Mouse (Mus musculus) heart, postnatal 36 days (tissue): Measurements from ENCODE around the gene Il34. TPM values are rescaled to one million over a fixed set of nuclear protein-coding genes. Genes with fewer than 3 reads are reported as not detected.

Source experiments
- DNase-seq, 2 experiments: peaks; one replicate each; pipeline ENCODE4 v3.0.0; 2021 to 2022
- intact Hi-C: fragments of 180-260 bp; cut with DNase I; formaldehyde crosslinking; loops from one replicate; pipeline ENCODE4 v1.15.1; 2025
- total RNA-seq, 2 experiments: library from RNA; stranded (reverse); gene quantifications; 2 replicates each; pipeline ENCODE4 v1.2.3; 2021

Il34 gene
- total RNA-seq, 2 experiments from 2014 or later: 4.3 to 6.9 TPM

DNA sequence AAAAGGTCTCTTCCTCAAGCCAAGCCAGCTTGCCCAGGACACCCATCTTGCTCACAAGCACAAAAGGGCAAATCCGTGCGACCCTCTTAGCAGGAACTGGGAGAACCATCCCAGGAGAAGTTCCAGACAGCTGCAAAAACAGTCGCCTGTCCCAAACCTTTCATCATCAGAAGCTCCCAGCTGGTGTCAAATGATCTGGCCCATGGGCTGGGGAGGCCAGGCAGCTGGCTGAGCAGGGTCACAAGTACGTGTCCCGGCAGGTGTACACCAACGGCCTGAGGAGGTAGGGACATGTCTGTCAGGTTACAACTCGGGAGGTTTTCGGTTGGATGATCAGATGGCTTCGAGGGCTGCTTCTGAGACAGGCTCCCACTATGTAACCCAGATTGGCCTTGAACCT, 59.1 kb downstream of the Il34 start:
- intact Hi-C loops: loop anchor here (5.0 kb wide), 1 partner anchor 346 kb away; the partner anchor contains the start of genes Clec18a and Pdpr
- DNase-seq: no peak

DNA sequence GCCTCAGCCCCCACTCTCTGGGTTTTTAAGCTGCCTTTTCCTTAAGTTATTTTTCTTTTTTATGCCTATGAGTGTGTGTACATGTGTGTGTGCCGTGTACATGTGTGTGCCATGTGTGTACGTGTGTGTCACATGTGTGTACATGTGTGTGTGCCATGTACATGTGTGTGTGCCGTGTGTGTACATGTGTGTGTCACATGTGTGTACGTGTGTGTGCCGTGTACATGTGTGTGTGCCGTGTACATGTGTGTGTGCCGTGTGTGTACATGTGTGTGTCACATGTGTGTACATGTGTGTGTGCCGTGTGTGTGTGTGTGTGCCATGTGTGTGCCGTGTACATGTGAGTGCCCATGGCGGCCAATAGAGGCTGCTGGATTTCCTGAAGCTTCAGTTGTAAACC, 60.6 kb downstream of the Il34 start:
- intact Hi-C loops: loop anchor here (5.0 kb wide), 1 partner anchor 347 kb away; the partner anchor contains the start of genes Clec18a and Pdpr
- DNase-seq: no peak

DNA sequence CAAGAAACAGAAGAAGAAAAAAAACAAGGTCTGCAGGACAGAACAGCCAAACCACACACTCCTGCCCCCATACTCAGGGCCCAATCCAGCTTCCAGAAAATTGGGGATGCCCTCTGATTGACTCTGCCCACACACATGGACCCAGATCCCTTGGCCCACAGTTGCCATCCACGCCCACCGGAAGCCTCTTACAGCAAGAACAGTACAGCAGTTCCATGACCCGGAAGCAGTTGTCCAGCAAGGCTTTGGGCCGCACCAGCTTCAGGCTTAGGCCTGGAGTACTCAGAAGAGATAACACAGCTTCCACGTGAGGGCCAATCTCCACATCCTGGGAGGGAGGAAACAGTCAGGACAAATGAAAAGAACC, 63.3 kb downstream of the Il34 start:
- intact Hi-C loops: no loop called here
- no peak for DNase-seq

DNA sequence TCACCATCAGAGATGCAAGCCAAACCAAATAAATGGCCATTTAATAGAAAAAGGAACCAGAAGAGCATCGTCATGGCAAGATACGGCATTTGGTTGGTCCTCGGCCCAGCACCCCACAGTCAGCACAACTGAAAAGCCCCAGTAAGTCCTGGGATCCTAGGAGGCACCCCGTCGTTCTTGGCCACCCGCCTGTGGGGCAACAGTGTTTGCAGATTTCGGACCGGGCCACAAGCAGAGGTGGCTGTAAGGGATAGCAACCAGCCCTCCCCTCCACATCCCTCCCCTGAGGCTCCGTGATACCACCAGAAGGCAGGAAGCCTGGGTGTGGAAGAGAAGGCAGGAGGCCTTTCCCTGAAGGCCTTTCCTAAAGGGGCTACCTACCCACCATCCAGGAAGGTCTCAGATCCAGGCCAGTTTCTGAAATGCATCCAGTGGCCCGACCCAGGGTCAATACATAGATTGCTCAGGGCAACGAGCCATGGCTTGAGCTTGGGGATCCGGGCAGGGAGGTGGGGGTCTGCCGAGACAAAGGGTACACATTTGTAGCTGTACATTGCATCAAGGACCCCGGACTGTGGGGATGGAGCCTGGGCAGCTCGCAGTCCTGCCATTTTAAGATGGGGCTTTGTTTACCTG, 63.8 kb downstream of the Il34 start:
- no peak for DNase-seq
- intact Hi-C loops: no loop called here

DNA sequence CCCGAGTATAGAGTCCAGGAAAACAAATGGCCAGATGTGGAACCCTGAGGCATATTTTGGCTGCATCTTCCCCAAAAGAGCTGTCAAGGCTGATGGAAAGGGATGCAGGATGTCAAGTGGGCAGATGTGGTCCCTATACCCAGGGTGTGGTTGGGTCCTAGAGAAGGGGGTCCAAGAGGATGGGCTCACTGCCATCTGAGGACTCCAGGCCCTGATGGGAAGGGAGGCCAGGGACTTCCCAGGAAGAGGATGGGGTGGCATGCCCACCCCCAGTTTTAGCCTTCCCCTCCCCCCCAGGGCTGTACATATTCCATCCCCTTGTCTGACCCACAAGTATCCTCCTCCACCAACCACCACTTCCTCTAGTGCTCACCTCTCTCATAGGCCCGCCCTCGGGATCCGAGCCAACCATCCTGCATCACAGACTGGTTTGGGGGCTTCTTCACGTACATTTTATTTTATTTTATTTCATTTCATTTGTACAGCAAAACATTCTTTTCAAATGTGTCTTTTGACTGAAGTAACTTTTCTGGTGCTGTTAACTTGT, 65.0 kb downstream of the Il34 start:
- intact Hi-C loops: no loop called here
- no peak for DNase-seq

DNA sequence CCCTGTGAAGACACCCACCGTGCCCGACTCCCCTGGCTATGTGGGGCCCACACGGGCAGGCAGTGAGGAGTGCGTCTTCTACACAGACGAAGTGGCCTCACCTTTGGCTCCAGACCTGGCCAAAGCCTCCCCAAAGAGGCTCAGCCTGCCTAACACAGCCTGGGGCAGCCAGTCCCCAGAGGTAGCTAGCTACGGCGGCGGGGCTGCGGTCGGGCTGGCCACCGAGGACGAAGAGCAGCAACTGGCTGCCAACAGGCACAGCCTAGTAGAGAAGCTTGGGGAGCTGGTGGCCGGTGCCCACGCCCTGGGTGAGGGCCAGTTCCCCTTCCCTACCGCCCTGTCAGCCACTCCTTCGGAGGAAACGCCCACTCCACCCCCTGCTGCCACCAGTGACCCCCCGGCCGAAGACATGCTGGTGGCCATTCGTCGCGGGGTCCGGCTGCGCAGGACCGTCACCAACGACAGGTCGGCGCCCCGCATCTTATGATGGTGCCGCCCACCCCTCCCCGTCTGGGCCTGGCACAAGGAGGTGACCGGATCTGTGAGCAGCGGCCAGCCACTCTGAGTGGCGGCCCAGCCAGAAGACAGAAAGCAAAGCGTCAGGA, 67.0 kb downstream of the Il34 start:
- intact Hi-C loops: no loop called here
- no peak for DNase-seq

DNA sequence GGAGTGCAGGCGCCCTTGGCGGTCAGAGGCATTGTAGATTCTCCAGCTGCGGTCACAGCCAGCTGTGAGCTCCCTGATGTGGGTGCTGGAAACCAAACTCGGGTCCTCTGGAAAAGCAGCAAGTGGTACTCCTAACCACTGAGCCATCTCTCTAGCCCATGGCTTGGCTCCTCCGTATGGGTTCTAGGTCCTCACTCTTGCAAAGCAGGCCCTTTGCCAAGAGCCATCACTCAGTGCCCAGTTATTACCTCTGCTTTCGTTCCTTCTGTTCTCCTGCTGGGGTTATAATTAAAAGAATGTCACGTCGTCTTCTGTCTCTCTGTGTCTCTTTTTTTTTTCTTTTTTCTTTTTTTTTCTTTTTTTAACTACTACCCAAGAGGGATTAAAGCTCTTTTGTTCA, 72.7 kb downstream of the Il34 start:
- intact Hi-C loops: no loop called here
- no peak for DNase-seq

DNA sequence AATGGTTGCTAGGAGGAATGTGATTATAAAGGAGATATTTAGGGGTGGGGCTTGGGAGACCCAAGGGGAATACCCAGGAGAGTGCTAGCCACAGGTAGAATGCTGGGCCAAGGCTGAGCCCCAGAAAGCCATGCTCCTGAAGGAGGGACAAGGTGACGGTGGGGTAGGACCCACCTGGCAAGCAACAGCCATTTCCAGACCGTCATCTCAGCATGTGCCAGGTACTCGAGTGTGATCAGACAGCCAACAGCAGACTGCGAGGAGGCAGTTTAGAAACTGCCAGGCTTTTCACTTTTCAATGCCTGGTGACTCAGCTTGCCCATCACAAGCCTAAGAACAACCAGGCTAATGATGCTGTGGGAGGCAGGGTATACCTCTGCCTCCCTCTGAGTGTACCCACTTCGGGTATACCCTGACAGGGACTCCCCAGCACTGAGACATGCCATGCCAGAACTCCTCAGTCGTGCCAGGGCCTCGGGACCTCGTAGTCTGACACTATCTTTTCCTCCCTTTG, 74.3 kb downstream of the Il34 start:
- intact Hi-C loops: no loop called here
- DNase-seq: no peak

DNA sequence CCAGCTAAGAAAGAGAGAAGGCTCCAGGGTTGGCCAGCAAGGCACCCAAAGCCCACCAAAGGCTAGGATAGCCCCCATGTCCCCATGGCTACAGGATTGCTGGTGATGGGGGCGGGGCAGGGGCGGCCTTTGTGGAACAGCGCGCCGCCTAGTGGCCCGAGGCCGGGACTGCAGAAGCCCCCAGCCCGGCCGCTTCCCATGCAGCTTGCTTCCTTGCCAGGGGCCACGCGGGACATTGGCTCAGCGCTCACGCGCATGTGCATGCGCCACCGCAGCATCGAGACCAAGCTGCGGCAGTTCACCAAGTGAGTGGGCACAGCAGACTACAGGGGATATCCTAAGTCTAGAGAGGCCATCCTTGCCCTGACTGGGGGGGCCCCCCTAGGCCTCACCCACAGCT, 78.8 kb downstream of the Il34 start:
- DNase-seq: peak; percentile 71 to 76
- intact Hi-C loops: loop anchor here (1.0 kb wide), 1 partner anchor 81 kb away; no protein-coding TSS in a partner anchor

DNA sequence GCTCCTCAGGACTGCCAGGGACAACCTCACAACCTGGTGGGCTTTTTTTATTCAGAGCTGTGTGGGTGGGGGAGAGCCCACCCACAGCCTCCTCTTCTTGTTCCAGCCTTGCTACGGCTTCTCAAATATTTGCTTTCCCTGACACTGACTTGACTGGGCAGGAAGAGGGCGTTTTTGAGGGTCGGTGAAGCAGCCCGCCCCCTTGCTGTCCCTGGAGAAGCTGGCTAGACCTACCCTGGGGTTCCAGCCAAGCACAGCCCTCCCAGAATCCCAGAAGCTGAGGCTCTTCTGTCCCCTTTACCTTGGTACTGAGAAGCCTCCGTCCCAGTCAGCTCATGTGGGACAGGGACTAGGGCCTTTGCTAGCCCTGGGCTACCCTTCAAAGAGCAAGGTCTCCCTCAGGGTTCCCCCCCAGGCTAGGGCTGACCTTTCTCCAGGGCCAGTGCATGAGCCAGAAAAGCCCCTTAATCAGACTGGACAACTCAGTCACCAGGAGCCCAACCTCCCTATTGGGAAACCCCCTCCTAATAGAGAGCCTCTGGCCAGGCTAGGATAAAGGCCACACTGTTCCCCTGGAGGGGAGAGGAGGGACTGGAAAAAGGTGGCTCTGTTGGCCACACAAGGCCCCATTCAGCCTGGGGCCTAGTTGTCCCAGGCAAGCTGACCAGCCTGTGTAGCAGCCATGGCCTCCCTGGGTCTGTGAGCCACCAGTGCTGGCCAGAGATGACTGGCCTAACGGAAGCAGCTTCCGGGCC, 80.5 kb downstream of the Il34 start:
- intact Hi-C loops: no loop called here
- no peak for DNase-seq

DNA sequence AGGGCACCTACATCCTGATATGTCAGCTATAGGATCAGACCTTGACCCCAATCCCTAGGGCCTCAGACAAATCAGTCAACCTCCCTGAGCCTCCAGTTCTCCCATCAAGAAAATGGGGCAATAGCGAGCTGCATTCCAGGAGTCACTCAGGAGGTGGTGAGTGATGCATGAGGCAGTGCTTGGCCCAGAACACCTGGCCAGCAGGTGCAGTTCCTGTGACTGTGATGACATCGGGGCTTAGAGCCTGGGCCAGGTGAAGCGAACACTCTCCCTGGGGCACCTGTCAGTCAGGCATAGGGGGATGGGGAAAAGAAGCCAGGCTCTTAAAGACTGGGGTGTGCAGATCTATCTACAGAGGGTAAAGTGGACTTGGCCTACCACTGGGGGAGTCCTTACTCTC, 81.2 kb downstream of the Il34 start:
- intact Hi-C loops: no loop called here
- DNase-seq: no peak

DNA sequence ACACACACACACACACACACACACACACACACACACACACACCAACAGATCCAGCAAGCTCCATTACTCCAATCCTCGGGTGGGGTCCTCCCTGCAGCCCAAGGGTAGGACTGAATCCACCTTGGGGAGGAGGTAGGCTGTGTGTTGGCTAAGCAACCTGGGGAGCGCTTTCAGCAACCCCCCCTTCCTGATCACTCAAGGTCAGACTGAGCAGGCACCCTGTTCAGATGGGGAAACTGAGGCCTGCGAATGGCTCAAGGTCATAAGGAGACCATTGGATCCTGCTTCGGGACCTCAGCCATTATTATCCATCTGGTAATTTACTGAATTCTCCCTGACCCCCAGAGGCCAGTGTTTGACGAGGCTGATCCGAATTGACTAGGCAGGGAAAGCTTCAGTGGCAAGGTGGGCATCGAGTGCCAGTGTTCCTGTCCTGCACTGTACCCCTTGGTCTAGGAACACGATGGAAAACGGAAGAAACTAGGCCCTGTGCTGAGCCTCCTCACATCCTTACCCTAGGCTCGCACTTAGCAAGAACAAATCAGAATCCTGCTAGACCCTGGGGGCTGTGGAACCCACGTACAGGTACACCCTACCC, 83.2 kb downstream of the Il34 start:
- no peak for DNase-seq
- intact Hi-C loops: loop anchor here (2.0 kb wide), 1 partner anchor 52 kb away; no protein-coding TSS in a partner anchor

DNA sequence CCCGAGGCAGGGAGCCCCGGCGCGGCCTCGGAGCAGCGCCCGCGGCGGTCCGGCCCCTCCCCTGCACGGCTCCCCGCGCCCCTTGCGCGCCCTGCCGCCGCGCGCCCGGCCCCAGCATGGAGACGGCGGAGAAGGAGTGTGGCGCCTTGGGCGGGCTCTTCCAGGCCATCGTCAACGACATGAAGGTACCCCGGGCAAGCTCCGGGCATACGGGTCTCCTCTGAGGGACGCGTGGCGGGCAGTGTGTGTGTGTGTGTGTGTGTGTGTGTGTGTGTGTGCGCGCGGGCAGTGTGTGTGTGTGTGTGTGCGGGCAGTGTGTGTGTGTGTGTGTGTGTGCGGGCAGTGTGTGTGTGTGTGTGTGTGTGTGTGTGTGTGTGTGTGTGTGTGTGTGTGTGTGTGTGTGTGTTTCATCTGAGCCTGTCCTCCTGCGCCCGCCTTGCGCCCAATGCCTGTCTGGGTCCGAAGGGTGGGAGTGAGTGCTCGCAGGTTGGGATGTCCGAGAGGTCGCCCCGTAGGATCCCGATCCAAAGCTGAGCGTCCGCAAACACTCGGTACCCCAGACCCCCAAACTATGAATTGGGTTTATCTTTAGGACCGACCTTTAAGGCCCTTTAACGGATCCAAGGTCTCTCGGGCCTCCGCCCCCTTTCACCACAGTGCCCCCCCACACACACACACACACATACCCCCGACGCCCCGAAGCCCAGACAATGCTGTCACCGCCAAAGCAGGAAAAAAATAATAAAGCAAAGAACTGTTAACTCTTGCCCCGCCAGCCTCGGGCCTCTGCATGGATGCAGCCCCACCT, 83.9 kb downstream of the Il34 start:
- intact Hi-C loops: loop anchor here (2.0 kb wide), 1 partner anchor 51 kb away; no protein-coding TSS in a partner anchor
- DNase-seq: peak; percentile 44 to 72

DNA sequence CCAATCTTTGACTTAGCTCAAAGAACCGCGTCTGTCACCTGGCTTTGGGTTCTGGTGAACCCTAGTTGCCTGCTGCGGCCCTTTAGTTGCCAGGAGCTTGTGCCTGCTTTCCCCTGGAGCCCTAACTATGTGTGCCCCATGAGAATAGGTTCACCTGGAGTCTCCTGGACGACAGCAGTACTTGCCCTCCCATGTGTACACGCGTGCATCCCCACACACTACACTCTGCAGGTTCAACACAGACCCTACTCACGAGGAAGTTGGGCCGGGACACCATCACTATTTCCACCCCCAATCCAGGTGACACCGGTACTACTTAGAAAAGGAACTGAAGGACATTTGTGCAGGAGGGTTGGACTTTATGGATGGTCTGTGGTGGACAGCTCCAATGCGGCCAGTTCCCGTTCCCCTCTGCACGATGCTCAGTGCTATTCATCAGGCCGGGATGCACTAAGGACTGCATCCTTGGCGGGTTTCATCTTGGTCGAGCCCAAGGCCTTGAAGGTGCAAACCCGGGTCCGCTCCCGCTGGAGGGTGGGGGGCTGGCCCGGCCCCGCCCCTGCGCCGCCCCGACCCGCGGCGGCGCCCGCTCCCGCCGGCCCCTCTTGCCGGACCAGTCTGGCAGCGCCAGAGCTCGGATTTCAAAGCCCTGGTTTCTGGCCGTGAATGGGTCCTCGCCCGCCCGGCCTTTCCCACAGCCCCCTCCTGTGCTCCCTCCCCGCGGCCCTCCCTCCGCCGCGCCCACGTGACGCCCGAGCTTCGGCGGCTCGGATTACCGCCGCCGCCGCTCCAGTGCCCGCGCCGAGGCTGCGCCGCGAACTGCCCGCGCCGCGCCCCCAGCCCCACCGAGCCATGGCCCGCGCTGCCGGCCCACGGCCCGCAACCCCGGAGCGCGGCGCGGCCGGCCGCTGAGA, 84.8 kb downstream of the Il34 start, which contains the start of gene Mtss1l:
Mtss1l (plus strand) TSS at position 792 of the 914 bp plus-strand sequence.
- DNase-seq: peak; percentile 70 to 80
- intact Hi-C loops: no loop called here

DNA sequence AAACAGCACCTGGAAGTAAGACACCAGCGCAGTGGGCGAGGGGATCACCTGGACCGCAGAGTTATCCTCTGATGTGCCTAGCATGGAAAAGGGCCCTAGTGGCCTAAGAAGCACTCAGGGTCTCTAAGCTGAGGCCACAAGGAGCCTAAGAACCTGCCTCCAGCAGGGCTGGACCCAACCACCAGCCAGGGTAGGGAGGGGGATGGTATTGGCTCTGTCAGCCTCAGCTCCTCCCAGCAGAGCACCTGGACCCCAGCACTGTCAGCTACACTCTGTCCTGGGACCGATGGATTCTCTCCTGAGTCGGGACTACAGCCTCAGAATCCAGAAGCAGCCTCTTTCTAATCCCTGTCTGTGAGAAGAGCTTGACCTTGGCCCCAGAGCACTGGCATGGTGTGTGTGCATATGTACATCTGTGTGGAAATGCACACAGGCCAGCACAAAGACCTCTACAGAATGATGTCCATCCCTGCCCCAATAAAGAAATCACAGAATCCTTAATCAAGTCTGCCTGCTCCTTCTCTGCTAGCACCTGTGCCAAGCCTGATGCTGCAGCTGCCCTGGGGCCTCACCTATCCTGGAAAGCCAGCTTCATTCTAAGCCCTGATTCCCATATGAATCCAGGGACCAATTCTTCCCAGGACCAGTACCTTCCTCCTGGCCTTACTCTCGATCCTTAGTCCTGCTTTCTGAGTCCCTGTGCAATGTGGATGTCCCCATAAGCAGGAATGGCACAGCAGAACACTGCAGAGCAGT, 85.6 kb downstream of the Il34 start:
- DNase-seq: no peak
- intact Hi-C loops: no loop called here

DNA sequence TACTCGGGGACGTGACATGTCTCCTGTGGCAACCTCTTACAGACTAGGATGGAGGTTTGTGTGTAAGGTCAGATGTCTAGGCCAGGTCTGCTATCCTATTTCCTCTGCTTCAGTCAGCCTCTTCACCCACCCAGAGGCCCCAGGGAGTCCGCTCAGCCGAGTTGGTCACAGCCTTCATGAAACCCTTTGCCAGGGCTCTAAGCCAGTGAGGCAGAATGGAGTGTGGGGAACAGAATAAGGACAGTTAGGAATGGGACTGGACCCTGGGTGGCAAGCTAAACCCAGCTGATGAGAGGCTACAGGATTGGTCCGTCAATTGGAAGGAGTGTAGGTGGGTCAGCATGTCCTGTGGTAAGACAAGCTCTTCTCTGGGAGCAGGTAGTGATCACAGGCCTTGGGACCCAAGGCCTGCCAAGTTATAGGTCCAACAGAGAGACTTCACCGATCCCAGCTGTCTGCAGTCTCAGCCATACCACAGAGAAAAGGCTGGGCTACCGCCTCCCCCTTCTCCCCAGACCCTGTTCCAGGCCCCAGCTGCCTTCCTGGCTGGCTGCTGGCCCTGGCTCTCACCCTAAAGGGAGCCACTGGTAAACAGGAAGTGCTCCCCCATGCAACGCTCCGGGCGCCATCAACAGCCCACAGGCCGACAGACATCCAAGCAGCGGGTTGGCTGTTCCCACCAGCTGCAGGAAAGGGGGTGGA, 86.6 kb downstream of the Il34 start:
- intact Hi-C loops: no loop called here
- peak; percentile 60 to 64 for DNase-seq

DNA sequence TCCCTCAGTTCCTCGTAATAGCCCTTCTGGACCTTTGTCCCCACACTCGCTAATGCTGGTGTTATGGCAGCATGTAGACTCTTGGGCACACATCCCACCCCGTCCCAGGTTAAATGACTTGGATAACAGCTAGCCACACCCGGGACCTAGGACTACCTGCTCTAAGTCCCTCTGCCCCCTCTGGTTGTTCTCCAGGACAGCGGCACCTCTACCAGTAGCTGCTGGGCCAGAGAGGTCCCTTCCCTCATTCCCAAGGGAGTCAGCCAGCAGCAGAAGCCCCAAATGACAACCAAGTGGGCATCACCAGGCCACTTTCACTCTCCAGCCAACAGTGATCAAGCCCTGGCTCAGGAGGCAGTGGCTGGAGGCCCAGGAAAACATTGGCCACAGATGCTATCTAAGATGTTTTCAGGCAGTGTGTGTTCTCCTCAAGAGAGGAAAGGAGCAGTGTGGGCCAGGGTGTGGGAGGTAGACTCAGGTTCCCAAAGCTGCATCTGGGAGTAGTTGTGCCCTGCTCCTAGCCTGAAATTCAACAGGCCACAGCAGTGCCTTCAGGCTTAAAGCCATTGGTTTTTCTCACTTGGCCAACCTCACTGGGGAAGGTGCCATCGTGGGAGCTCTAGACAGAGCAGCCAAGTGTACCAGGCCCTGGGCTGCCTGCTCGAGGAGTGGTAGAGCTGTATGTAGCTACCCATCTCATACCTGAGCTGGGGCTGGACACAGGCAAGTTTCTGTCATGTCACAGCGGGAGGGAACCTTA, 87.3 kb downstream of the Il34 start:
- DNase-seq: no peak
- intact Hi-C loops: no loop called here
